Mouse (Mus musculus) embryonic facial prominence, embryonic 13.5 days (tissue): ENCODE results near the gene Olfr171. TPM values are rescaled to one million over a fixed set of nuclear protein-coding genes. Genes with fewer than 3 reads are reported as not detected.
"Not testable (repeated sequence)": the region's sequence is repeated elsewhere in the genome, so short reads cannot be mapped to it uniquely, and the experiment has no call there.

Experiments
- ATAC-seq: fragments of 200-750 bp; cut with Nextera tagmentation; 2 replicates; pipeline ENCODE4 v1.8.0; 2017; ENCODE audit warnings: low read depth; ENCODE audit not compliant: insufficient number of reproducible peaks, insufficient read depth, low FRiP score, low TSS enrichment
- H3K27ac ChIP-seq: fragments of 300-500 bp; sonication (generic); 2 replicates; pipeline ENCODE4 v1.5.1; 2015; ENCODE audit warnings: moderate library complexity, mild to moderate bottlenecking, inconsistent platforms
- H3K27me3 ChIP-seq: fragments of 300-500 bp; sonication (generic); 2 replicates; pipeline ENCODE4 v1.6.1; 2015; ENCODE audit warnings: mild to moderate bottlenecking, inconsistent platforms
- H3K36me3 ChIP-seq: fragments of 300-500 bp; sonication (generic); 2 replicates; pipeline ENCODE4 v1.6.1; 2015; ENCODE audit warnings: mild to moderate bottlenecking, inconsistent platforms
- H3K4me1 ChIP-seq: fragments of 300-500 bp; sonication (generic); 2 replicates; pipeline ENCODE4 v1.6.1; 2015; ENCODE audit warnings: inconsistent platforms
- H3K4me2 ChIP-seq: fragments of 300-500 bp; sonication (generic); 2 replicates; pipeline ENCODE4 v1.6.1; 2015; ENCODE audit warnings: moderate library complexity, mild to moderate bottlenecking, inconsistent platforms
- H3K4me3 ChIP-seq: fragments of 300-500 bp; sonication (generic); 2 replicates; pipeline ENCODE4 v1.5.1; 2015; ENCODE audit warnings: mild to moderate bottlenecking, inconsistent platforms
- H3K9ac ChIP-seq: fragments of 300-500 bp; sonication (generic); 2 replicates; pipeline ENCODE4 v1.6.1; 2015; ENCODE audit warnings: mild to moderate bottlenecking, inconsistent platforms
- H3K9me3 ChIP-seq: fragments of 300-500 bp; sonication (generic); 2 replicates; pipeline ENCODE4 v1.6.1; 2016; ENCODE audit warnings: inconsistent platforms
- WGBS: fragments of 180-500 bp; shearing (Covaris S2); methylation state at CpG from one replicate; pipeline ENCODE4 v1.1.7; 2015; ENCODE audit warnings: mixed read lengths; 5-methylcytosine and 5-hydroxymethylcytosine counted together
- polyA plus RNA-seq: library from polyadenylated mRNA; unstranded; fragments of >200 nt; fragmentation: Nextera tagmentation; extraction: Ambion mirVana; gene quantifications from 2 replicates; pipeline ENCODE4 v1.2.1, GENCODE M21; 2015

Olfr171 gene
- polyA plus RNA-seq: not detected in 2 replicates

DNA sequence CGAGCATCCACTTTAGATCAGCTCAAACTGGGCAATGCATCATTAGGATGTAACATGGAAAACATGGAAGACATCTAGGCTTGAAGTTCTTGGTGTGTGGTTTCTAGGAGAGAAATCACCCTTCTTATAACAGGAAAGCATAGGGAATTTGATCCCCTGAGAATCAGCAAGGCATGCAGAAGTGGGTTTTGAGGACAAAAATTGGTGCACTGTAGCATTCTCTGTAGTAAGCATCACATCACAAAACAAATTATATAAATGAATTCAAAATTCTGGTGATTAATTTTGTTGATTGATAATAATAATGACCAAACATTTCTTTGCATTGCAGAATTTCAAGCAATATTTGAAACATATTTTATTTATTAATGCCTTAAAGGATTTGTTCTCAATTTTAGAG is at the start of gene Olfr171:
Gene Olfr171, minus strand, starts transcription at position 101 of the 400 bp plus-strand sequence.
- H3K36me3 ChIP-seq: no peaks in the 10 kb centered on the region
- no peaks in the 10 kb centered on the region for H3K27me3 ChIP-seq
- no peak within 1 kb of the TSS for H3K27ac ChIP-seq
- H3K9ac ChIP-seq: no peak within 1 kb of the TSS
- no peak within 1 kb of the TSS for H3K4me2 ChIP-seq
- 84% methylated on average over 1 of the region's 1 CpGs for WGBS
- no peak for ATAC-seq
- no peaks in the 10 kb centered on the region for H3K4me1 ChIP-seq
- no peak within 1 kb of the TSS for H3K4me3 ChIP-seq
- H3K9me3 ChIP-seq: no peaks in the 10 kb centered on the region

GRCm38 (mm10) chr16:19670768-19671357 is 41.1 kb upstream of the Olfr171 start:
- Histone ChIP-seq H3K9me3 (no peaks in the 10 kb centered on the region), H3K4me1 (no peaks in the 10 kb centered on the region), H3K9ac (no peak overlapping the region), H3K36me3 (no peaks in the 10 kb centered on the region), H3K27ac (no peak overlapping the region), H3K4me2 (no peak overlapping the region), H3K4me3 (no peak overlapping the region), H3K27me3 (no peaks in the 10 kb centered on the region)
- no peak for ATAC-seq
- WGBS: 80% methylated on average over 2 of the region's 2 CpGs

DNA sequence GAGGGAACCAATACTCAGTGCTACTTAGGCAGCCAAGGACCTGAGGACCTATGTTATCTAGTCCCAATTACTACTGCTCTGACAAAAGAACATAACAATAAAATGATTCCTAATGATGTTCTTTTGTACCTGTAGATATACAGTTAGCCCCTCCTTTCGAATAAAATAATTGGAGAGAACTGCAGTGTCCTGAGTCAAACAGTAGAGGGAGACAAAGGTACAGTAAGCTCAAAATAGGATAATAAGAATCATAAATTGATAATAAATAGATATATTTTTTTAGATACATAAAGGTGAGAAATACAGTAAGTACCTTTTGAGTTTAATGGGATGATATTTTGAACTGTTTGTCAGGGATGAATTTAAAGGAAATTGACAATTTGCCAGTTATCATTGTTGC is 36.6 kb upstream of the Olfr171 start:
- H3K36me3 ChIP-seq: no peaks in the 10 kb centered on the region
- no peak overlapping the region for H3K4me2 ChIP-seq
- no peak overlapping the region for H3K27ac ChIP-seq
- no peaks in the 10 kb centered on the region for H3K9me3 ChIP-seq
- H3K9ac ChIP-seq: no peak overlapping the region
- no peaks in the 10 kb centered on the region for H3K4me1 ChIP-seq
- H3K27me3 ChIP-seq: no peaks in the 10 kb centered on the region
- no peak overlapping the region for H3K4me3 ChIP-seq
- WGBS: 57% methylated on average over 1 of the region's 1 CpGs
- ATAC-seq: no peak

GRCm38 (mm10) chr16:19611782-19612181 is 17.9 kb downstream of the Olfr171 start, which contains the start of gene Olfr170:
Gene Olfr170, minus strand, starts transcription at chr16:19611882.
- not testable (repeated sequence) for H3K27ac ChIP-seq, ATAC-seq, H3K4me1 ChIP-seq, H3K9ac ChIP-seq, H3K9me3 ChIP-seq, H3K4me2 ChIP-seq, H3K27me3 ChIP-seq, H3K4me3 ChIP-seq, H3K36me3 ChIP-seq
- WGBS: 91% methylated on average over 2 of the region's 2 CpGs

- 42% methylated on average over 2 of the region's 2 CpGs for WGBS
- Histone ChIP-seq H3K27me3 (no peaks in the 10 kb centered on the region), H3K9me3 (no peaks in the 10 kb centered on the region), H3K4me3 (no peak overlapping the region), H3K27ac (no peak overlapping the region), H3K36me3 (no peaks in the 10 kb centered on the region), H3K9ac (no peak overlapping the region), H3K4me2 (no peak overlapping the region), H3K4me1 (no peaks in the 10 kb centered on the region)
- ATAC-seq: no peak
Measured at GRCm38 (mm10) chr16:19603166-19603565, 26.6 kb downstream of the Olfr171 start.

Other genes starting within 250 kb of the Olfr171 start
- not detected in 2 replicates for gene Olfr165, start 206.8 kb downstream of the Olfr171 start, polyA plus RNA-seq
- gene Olfr166, start 146.2 kb downstream of the Olfr171 start, polyA plus RNA-seq: not detected in 2 replicates
- not detected in 2 replicates for gene Olfr167, start 107.7 kb downstream of the Olfr171 start, polyA plus RNA-seq
- not detected in 2 replicates for gene Olfr168, start 94.4 kb downstream of the Olfr171 start, polyA plus RNA-seq
- gene Olfr169, start 58.1 kb downstream of the Olfr171 start, polyA plus RNA-seq: not detected in 2 replicates
- not detected in 2 replicates for gene Olfr170, start 18.0 kb downstream of the Olfr171 start, polyA plus RNA-seq
- 0.08 and 0.18 TPM in 2 replicates for gene Lamp3, start 76.5 kb upstream of the Olfr171 start, polyA plus RNA-seq
- gene B3gnt5, start 130.3 kb upstream of the Olfr171 start, polyA plus RNA-seq: 23.9 and 29.6 TPM in 2 replicates